Mouse (Mus musculus): ENCODE measurements around the gene Melk. TPM values are rescaled to one million over a fixed set of nuclear protein-coding genes. Genes with fewer than 3 reads are reported as not detected.

Melk gene
- polyA plus RNA-seq, 1 experiment = 0.73 TPM

DNA sequence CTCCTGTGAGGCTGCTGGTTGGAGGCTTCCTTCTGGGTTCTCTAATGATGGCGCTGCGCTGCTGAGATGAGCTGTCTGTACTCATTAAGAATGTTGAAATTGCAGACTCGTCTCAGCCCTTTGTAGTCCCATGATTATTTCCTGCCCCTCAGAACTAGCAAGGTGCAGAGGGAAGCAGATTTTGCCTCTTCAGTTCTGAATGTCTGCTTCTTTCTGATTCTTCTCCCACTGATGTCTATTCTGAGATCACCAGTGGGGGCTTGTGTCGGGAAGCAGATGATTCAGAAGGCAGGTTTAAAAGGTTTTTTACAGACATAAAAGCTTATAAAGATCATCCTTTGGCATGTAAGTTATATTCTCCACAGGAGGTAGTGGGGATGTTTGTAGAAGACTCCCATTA, 10.2 kb downstream of the Melk start:
- no peak for TF ChIP-seq GATA1 (IDR thresholded peaks at IDR 0.05; ENCODE audit: low read length)

DNA sequence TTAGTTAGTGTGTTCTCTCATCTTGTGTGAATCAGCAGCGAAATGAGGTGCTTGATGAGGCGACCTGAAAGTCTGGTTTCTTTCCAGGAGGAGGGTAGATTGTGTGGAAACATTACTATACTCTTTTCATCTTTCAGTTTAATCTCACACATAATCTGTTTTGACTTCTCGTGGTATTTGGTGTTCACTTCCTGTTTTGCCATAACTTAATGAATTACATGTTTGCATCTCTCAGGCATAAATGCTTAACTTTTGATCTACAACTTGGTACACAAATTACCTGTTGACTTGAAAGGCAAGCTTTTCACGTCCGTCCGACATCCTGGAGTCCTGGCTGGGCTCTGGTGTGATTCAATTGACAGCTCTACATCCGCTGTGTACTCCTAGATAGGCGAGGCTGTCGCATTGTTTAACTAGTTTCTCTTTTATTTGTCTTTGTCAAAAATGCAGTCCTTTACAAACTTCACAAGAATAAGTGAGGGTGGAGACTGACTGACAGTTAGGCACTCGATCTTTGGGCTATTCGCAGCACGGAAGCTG, 15.7 kb downstream of the Melk start:
- no peak for TF ChIP-seq GATA1 (IDR thresholded peaks at IDR 0.05; ENCODE audit: low read length)

DNA sequence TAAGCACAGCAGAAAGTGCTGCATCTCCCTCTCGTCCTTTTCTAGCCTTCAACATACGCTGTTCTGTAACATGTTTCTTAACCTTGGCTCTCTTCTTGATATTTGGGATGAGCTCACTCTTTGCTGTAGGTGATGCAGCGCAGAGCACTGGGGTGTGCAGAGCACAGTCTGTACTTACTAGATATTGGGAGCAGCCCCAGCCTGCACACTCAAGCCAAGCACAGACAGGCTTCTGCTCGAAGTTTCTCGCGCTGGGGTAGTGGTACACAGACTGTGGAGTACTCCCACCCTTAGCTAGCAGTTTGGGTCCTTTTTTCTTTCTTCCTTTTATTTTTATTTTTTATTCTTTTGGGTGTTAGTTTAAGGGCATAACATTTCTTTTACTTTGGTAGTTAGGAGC, 19.8 kb downstream of the Melk start:
- no peak for TF ChIP-seq GATA1 (IDR thresholded peaks at IDR 0.05; ENCODE audit: low read length)

DNA sequence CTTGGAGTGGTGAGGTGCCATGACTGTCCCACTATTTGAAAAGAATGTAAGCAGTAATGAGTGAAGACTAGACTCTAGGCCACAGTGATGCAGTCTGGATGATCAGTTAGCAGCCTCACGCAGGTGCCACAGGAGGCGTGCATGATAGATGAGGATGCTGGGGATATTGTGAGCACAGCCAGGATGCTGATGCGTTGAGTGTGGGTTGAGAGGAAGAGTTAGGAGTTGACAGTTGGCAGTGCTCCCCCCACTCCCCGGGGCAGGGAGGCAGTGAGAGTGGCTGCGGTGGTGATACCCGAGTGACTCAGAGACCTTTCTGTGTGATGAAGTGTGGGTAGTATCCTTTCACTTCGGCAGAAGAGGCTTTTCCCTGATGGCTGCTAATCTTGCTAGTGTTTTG, 21.4 kb downstream of the Melk start:
- TF ChIP-seq GATA1 (IDR thresholded peaks at IDR 0.05; ENCODE audit: low read length) = no peak

DNA sequence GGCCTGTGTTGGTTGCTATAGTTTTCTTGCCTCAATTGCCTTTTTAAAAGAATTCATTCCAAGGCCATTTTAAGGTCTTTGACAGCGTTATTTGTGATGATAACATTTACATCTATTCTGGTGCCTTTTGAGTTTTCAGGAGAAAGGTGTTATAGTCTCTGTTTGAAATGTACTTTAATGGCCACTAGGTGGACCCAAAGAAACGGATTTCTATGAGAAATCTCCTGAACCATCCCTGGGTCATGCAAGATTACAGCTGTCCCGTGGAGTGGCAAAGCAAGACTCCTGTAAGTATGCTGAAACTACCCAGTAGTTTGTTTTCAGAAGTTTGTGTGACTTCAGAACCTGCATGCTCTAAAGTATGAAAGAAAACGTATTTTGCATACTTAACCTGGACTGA, 24.8 kb downstream of the Melk start:
- TF ChIP-seq GATA1 (IDR thresholded peaks at IDR 0.05; ENCODE audit: low read length) = no peak

DNA sequence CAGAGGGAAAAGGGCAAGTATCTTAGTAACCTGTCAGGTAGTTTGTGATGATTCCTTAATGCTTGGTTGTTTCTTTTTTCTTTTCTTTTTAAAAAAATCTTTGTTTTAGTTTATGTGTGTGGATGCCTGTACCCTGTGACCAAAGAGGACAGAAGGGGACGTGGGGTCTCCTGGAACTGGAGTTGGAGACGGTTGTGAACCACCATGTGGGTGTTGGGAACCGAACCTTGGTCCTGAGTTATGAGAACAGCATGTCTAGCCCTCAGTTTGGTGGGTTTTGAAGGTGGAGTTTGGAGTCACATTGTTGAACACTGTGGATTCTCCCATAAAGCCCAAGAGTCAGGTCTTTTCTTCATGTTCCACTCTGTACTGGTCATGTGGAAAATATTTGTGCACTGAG, 26.0 kb downstream of the Melk start:
- no peak for TF ChIP-seq GATA1 (IDR thresholded peaks at IDR 0.05; ENCODE audit: low read length)

DNA sequence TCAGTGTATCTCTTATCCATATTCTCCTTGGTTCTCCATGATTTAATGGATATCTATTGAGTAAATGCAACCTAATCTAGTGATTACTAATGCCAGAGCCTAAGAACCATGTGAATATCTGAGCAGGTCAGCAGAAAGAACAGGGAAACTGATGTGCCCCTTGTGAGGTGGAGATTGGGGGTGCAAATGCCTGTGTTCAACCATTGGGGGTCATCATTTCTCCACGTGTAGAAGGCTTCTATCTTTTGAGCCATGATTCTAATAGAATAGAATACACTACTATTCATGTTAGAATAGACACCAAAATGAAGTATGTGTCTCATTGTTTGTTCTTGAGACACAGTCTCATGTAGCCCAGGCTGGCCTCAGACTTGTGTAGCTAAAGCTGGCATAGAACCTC, 27.3 kb downstream of the Melk start:
- no peak for TF ChIP-seq GATA1 (IDR thresholded peaks at IDR 0.05; ENCODE audit: low read length)

DNA sequence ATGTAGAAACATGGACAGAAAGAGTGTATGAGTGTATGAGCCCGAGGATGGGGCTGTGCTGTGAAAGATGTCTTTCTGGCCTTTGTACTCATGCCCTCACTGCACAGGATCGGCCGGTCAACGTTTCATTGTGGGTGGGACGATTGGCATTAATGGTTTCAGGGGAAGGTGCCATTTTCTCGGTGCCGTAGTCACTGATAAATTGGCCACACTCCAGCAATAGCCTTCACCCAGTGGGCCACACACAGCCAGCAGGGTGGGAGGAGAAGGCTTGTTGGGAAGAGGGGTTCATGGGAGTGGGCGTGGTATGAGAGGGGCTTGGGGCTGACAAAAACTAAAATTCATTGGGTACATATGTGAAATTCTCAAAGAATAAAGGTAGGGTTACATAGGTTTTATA, 34.3 kb downstream of the Melk start:
- TF ChIP-seq GATA1 (IDR thresholded peaks at IDR 0.05; ENCODE audit: low read length) = no peak

DNA sequence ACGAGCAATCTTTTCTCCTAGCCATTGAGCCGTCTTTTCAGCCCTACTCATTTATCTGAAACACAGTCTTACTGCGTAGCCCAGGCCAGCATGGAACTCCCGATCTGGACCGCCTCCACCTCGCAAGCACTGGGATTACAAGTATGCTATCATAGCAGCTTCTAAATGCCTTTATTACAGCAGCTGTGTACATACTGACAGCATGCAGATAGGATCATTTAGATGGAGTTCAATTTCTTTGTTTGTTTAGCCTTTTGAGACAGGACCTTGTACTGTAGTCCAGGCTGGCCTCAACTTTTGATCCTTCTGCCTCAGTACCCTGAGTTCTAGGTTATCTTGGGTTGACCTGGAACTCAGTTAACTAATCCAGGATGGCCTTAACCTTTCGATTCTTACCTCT, 61.0 kb downstream of the Melk start:
- TF ChIP-seq GATA1 (IDR thresholded peaks at IDR 0.05; ENCODE audit: low read length) = no peak

DNA sequence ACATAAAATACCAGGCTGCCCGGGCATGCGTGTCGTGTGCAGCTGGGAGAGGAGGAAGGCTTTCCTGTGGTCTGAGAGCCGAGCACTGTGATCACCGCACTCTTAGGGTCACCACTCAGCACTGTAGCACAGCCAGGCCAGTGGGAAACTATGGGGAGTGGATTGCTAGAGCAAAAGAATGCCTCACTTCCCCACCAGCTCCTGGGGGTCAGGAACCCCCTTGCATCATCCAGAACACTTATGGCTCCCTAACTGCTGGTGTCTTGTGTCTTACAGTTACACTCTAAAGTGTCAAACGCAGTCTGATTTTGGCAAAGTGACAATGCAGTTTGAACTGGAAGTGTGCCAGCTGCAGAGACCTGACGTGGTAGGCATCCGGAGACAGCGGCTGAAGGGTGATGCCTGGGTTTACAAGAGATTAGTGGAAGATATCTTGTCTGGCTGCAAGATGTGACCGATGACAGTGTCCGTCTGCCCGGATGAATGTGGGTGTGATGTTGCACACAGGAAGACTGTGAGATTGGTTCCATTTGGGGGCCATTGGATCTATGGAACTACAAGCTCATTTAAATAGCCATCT, 62.8 kb downstream of the Melk start:
- TF ChIP-seq GATA1 (IDR thresholded peaks at IDR 0.05; ENCODE audit: low read length) = no peak

DNA sequence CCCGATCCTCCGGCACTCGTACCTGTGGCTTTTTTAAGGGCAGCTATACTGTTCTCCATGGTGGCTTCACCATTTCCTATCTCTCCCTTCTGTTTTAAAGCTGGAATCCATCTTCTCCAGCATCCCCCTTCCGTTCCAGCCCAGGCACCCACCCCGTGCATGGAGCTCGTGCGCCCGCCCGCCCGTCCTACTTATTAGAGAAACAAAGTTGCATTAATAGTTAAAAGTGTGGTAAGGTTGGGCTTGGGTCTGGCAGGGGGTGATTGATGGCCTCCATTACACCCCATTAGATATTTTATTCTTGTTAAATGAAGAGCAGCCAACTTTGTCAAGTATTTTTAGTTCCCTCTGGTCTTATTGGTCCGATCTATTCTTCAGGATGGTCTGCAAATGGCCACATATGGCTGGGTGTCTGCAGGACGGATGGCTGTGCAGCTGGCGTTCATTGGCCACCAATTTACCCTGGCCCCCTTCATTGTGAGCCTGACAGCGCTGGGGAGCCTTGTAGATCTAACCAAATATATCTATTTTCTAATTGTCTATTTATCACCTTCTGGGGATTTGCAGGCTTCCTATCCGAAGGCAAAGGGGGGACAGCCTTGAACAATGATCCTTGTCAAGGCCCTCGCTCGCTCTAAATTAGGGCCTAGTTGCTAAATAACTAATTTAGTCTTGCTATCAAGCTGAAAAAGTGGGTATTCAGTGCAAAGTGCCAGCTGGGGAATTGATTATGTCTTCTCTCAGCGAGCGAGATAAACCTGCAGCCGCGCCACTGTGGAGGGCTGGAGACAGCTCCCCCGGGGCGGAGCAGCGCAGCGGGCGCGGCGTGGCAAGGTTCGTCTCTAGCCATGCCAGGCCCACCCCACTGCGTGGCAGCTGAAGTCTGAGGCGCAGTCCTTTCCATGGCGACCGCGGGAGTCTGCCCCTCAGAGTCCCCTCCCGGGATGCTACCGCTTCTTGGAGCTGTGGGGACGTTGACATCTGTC, 91.8 kb downstream of the Melk start:
- TF ChIP-seq GATA1 (IDR thresholded peaks at IDR 0.05; ENCODE audit: low read length) = no peak

DNA sequence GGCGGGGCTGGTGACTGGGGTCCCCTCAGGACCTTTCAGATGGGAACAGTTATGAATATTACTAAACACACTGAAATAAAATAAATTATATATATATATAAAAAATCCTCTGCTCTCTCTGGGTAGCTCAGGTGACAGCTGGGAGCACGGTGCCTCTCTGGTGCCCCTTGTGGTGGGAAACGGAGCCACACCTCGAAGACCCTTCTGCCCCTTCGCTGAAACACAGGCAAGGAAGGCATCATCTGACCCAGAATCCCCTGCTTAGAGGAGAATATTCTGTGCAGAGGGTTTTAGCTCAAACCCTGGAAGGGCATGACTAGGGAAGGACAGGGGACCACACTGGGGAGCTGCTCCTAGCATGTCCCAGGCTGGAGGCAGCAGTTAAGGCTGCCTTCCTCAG, 101.9 kb downstream of the Melk start:
- TF ChIP-seq GATA1 (IDR thresholded peaks at IDR 0.05; ENCODE audit: low read length) = no peak

DNA sequence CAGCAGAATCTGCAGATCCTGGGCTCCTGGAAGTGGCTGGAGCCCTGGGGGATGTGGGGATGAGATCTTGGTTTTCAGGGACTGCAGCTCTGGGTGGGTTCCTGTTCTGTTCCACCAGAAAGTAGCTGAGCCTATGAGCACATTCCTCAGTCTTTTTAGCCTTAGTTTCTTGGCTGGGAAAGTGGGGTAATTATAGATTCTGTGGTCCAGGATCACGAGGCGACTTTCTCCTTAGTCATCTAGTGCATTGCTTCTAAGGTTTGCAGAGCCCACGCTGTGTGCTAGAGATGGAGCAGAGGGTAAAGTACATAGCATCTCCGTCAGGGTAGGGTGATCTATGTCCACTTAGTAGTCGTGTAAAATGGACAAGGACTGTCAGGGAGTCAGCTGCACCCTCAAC, 103.8 kb downstream of the Melk start:
- no peak for TF ChIP-seq GATA1 (IDR thresholded peaks at IDR 0.05; ENCODE audit: low read length)

Other genes with a start within 250 kb of the Melk start
- 40.5 and 49.2 TPM in 2 replicates for gene Gne, start 216.7 kb upstream of the Melk start, polyA plus RNA-seq (2012)
- 13.7 and 22.3 TPM in 2 replicates for gene Rnf38, start 67.1 kb upstream of the Melk start, polyA plus RNA-seq (2012)

Measured in G1E-ER4 (cell line).